Mouse (Mus musculus) cerebellum, adult 2 months (tissue): Measurements from ENCODE around the gene Stard13. TPM values are rescaled to one million over a fixed set of nuclear protein-coding genes. Genes with fewer than 3 reads are reported as not detected.

Experiments
- DNase-seq, 2 experiments: peaks; one replicate each; pipeline ENCODE4 v3.0.0; 2021
- H3K27ac ChIP-seq: fragments of 200-500 bp; 2 replicates; pipeline ENCODE4 v1.5.1; 2012; ENCODE audit warnings: low read length, control low read depth, inconsistent platforms; ENCODE audit not compliant: insufficient read depth
- H3K27me3 ChIP-seq: fragments of 200-500 bp; 2 replicates; pipeline ENCODE4 v1.6.1; 2012; ENCODE audit warnings: inconsistent platforms, mild to moderate bottlenecking, low read length, moderate library complexity; ENCODE audit not compliant: control insufficient read depth, insufficient read depth
- H3K4me1 ChIP-seq: fragments of 200-500 bp; 2 replicates; pipeline ENCODE4 v1.6.1; 2011; ENCODE audit warnings: low read length; ENCODE audit not compliant: control insufficient read depth, insufficient read depth
- H3K4me3 ChIP-seq: fragments of 200-500 bp; replicated peaks from 2 replicates; pipeline ENCODE3; 2011; ENCODE audit warnings: mild to moderate bottlenecking, low read depth, low read length, control low read depth; ENCODE audit not compliant: insufficient read depth
- CTCF ChIP-seq: fragments of 200-500 bp; IDR thresholded peaks from 2 replicates; pipeline ENCODE4 v1.5.1; 2011; ENCODE audit warnings: low read depth, mild to moderate bottlenecking, control low read depth, low read length, moderate library complexity, borderline replicate concordance; ENCODE audit not compliant: insufficient read depth
- POLR2A ChIP-seq: fragments of 200-500 bp; IDR thresholded peaks from 2 replicates; pipeline ENCODE4 v1.6.1; 2011; ENCODE audit warnings: low read length, control low read depth, borderline replicate concordance; ENCODE audit not compliant: insufficient read depth
- WGBS: fragments of 180-500 bp; shearing (Covaris S2); methylation state at CpG from one replicate; pipeline ENCODE4 v1.1.7; 2018; 5-methylcytosine and 5-hydroxymethylcytosine counted together
- polyA plus RNA-seq: library from polyadenylated mRNA; depleted of rRNA; stranded (reverse); fragments of >200 nt; gene quantifications from 2 replicates; pipeline ENCODE4 v1.2.3, GENCODE M21; 2012

Gene Stard13
- polyA plus RNA-seq, 1 experiment: 9.8 TPM

DNA sequence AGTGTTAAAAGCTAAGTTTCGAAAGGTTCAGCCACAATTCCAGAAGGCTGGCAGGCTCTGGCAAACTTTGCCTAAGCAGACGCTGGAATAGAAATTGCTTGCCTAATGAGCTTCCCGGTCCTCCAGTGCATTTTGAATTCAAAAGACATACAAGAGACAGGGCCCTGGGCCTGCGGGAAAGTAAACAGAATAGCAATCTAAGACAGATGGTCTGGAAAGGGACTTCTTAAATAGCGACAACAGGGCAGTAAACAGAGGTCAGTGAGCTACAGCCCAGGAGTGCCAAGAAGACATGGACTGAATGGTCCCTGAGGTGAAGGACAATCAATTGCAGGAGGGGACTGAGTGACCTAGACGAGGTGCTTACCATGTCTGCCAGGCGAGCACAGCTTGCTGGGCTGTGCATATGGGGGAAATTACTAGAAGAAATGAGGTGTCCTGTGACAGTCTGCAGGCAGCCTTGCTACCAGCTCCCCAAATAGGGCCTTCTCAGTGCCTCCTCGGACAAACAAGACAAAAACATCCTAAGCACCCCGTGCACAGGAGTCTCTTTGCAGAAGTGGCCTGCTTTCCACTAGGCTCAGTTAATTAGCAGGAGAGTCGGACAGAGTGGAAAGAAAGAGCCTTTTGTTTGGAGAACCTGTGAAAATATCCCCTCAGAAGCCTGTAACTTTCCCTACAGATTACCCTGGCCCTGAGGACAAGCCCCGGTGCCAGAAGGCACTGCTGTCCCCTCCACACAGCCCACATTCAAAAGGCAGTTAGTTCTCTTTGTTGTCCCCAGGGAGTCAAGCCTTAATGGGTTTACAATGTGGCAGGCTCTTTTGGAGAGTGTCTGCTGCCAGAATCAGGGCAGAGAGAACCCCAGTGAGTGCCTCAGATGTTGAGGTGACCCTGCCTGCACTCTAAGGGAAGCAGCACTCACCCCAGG, 90.7 kb downstream of the Stard13 start:
- DNase-seq: no peak
- no peak for TF ChIP-seq POLR2A
- no peak for TF ChIP-seq CTCF

DNA sequence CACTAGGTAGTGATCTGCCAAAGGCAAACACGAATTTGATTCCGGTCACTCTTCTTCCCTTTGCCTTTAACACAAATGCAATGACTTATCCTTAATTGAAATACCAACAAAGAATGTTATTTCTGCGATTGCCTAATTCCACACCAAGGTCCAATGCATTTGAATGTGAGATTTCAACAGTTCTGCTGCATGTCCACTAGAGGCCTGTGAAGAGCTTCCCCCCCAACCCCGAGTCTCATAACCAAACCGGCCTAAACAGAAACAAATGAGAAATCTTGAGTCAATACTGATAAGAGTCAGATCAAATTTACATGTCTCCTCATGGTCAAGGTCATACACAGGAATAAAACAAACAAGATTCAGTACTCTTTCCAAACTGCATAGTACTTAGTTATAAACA, 91.4 kb downstream of the Stard13 start:
- H3K27ac ChIP-seq: no peak overlapping the region
- no peaks in the 10 kb centered on the region for H3K4me1 ChIP-seq
- H3K27me3 ChIP-seq: no peaks in the 10 kb centered on the region
- 46% methylated on average over 5 of the region's 5 CpGs for WGBS
- no peak overlapping the region for H3K4me3 ChIP-seq
- no peak for DNase-seq
- TF ChIP-seq CTCF (peak; percentile 39; the same call in 1 of the 2 replicates), POLR2A (no peak)

More for the DNA sequence above, 90.7 kb downstream of the Stard13 start:
- WGBS: 25% methylated on average over 11 of the region's 11 CpGs
- Histone ChIP-seq H3K4me1 (no peaks in the 10 kb centered on the region), H3K27ac (peak overlapping the region; percentile 10; the same call in 1 of the 2 replicates), H3K27me3 (no peaks in the 10 kb centered on the region), H3K4me3 (no peak overlapping the region)

DNA sequence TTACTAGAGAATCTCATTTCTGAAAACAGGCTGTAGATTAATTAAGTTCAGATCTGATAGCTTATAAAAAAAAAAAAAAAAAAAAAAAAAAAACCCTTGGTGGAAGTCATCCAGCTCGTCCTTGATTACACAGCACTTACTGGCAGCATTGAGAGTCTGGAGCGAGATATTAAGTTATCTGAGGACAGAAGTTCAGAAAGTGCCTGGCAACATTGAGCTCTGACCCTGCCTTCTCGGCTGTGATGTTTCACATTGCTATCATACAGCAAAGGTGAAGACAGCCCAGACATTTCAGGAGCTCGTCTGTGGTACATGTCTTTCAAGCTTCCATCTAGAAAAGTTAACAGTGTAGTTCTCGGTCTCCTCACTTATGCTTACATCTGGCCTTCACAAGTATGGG, 95.7 kb downstream of the Stard13 start:
- DNase-seq: no peak
- no peak overlapping the region for H3K4me3 ChIP-seq
- H3K27me3 ChIP-seq: no peaks in the 10 kb centered on the region
- H3K27ac ChIP-seq: no peak overlapping the region
- no peaks in the 10 kb centered on the region for H3K4me1 ChIP-seq
- TF ChIP-seq CTCF: no peak
- no peak for TF ChIP-seq POLR2A
- WGBS: 70% methylated on average over 5 of the region's 5 CpGs

DNA sequence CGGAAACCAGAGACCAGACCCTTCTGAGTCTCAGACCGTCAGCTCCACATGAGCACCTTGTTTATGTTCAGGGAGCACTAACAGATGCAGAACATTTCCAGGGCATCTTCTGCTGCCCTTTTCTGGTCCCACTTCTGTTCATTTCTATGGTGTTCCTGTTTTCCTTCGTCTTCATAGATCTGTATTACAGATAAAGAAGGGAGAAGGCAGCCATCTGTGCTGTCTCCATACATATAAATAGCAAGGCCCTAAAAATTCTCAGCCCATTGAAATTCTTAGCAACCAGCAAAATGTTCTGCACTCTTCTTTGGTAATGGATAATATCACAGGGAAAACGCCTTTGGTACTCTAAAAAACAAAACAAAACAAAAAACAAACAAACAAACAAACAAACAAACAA, 96.3 kb downstream of the Stard13 start:
- Histone ChIP-seq H3K27me3 (no peaks in the 10 kb centered on the region), H3K4me3 (no peak overlapping the region), H3K4me1 (no peaks in the 10 kb centered on the region), H3K27ac (no peak overlapping the region)
- 88% methylated on average over 4 of the region's 4 CpGs for WGBS
- TF ChIP-seq CTCF (no peak), POLR2A (no peak)
- no peak for DNase-seq

DNA sequence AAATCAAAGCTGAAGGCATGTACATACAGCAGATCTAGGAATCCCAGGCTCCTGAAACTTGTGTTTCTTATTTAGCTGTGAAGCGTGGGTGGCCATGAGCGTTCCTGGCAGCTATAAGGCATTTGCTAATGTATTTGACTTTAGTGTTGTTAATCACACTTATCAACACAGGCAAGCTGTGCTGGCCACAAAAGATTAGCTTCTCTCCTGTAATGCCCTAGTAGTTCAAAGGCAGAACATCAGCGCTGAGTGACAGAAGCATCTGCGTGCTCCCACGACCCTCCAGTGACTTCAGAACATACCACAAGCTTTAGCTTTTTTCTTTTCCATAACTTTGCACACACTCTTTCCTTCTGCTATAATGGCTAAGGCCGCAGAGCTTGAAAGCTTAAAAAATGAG, 97.7 kb downstream of the Stard13 start:
- Histone ChIP-seq H3K27me3 (no peaks in the 10 kb centered on the region), H3K4me1 (no peaks in the 10 kb centered on the region), H3K4me3 (no peak overlapping the region), H3K27ac (no peak overlapping the region)
- 90% methylated on average over 6 of the region's 6 CpGs for WGBS
- no peak for TF ChIP-seq POLR2A
- TF ChIP-seq CTCF: no peak
- no peak for DNase-seq

DNA sequence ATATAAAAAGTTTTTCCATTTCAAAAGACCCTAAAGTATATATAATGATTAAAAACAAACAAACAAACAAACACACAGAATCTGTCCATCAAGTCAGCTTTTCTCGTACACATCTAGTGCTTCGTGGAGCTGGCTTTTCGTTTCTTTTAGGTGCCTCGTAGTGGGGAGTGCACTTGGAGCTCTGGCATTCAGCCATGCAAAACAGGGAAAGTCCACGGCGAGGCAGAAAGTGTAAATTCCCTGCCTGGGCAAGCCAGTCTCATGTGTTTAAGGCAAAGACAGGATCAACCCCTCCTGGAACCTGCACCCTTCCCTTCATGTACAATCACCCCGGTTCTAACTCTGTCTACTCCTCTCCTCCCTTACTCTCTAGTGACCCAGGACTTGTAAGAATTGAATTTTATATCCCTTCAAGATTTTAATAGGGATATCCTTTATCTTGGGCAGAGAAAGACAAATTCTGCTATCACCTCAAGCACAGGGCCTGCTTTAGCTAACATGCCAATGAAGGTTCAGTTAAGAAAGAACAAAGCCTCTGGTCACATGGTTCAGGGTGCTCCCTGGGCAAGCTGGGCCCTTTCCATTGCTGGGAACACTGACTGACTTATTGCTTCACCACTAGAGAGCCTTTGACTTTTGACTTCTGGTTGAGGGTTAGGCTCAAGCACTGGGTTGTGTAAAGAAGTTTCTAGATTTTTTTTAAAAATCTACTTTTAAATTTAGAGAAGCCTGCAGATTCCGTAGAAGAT, 98.4 kb downstream of the Stard13 start:
- 67% methylated on average over 8 of the region's 8 CpGs for WGBS
- TF ChIP-seq POLR2A: no peak
- no peak for TF ChIP-seq CTCF

DNA sequence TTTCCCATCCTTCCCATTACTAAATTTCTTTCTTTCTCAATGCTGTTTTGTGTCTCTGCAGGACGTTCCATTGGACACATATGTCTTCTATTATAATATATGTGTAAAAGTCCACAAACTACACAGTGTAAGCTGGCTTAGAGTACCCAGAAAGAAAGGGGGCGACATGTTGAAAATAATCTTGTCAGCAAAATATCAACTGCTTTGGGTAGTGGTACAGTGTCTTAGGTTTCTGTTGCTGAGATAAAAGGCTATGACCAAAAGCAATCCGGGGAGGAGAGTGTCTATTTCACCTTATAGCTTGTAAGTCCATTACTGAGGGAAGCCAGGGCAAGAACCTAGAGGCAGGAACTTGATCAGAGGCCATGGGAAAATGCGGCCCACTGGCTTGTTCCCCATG, 99.4 kb downstream of the Stard13 start:
- Histone ChIP-seq H3K27ac (no peak overlapping the region), H3K4me3 (no peak overlapping the region), H3K4me1 (no peaks in the 10 kb centered on the region), H3K27me3 (no peaks in the 10 kb centered on the region)
- no peak for DNase-seq
- TF ChIP-seq CTCF (no peak), POLR2A (no peak)
- WGBS: 96% methylated on average over 4 of the region's 4 CpGs

More for the DNA sequence above, 98.4 kb downstream of the Stard13 start:
- Histone ChIP-seq H3K4me1 (no peaks in the 10 kb centered on the region), H3K4me3 (no peak overlapping the region), H3K27me3 (no peaks in the 10 kb centered on the region), H3K27ac (no peak overlapping the region)
- no peak for DNase-seq

DNA sequence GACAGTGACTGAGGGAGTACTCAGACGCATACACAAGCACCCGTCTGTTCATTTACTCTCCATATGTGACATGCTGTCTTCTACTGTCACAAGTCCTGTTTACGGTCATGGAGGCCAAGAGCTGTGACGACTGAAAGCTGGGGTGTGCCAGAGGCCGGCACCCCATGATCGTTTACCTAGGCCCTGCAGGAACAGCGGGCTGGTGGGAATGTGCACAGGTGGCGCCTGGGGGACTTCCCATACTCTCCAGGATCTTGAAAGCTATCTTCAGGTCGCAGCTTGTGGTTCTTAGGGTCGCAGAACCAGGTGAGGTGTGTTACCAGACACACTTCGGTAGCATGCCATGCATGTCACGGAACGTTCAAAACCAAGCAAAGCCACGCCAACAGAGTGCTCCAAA, 99.9 kb downstream of the Stard13 start:
- DNase-seq: no peak
- no peak overlapping the region for H3K27ac ChIP-seq
- 91% methylated on average over 14 of the region's 14 CpGs for WGBS
- no peaks in the 10 kb centered on the region for H3K27me3 ChIP-seq
- no peak overlapping the region for H3K4me3 ChIP-seq
- TF ChIP-seq CTCF (no peak), POLR2A (no peak)
- H3K4me1 ChIP-seq: no peaks in the 10 kb centered on the region
